Mouse (Mus musculus): Measurements from ENCODE around the gene Pif1. TPM values are rescaled to one million over a fixed set of nuclear protein-coding genes. Genes with fewer than 3 reads are reported as not detected.
A peak's percentile ranks its signal among the peaks of the same experiment; 100 is the strongest.

The Pif1 gene
- polyA plus RNA-seq, 1 experiment from 2014 or later: 13.3 TPM

DNA sequence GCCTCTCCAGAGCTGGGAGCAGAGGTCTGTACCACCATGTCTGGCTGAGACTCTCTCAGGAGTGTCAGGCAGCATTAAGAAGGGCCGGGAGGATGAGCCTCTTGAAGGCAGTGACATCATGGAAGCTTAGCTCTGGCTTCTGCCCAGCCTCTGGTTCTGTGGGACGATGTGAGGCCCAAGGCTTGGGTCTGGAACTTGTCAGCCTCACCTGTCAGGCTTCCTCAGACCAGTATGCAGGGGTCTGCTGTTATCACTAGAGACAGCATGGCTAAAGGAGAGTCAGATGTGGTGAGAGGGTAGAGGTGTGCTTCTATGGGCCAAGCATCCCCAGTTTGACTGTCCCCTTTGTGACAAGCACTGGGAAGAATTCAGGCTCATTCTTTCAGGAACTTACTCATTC, 26.1 kb downstream of the Pif1 start:
- Histone ChIP-seq H3K4me2 (ENCODE audit: low read depth, severe bottlenecking) (no peak overlapping the region), H3K27me3 (ENCODE audit: control insufficient read depth, insufficient read depth, low read length) (no peaks in the 10 kb centered on the region), H3K27ac (replicated peaks; ENCODE audit: low read depth, low read length) (no peak overlapping the region), H3K4me1 (ENCODE audit: control insufficient read depth, insufficient read depth, low read length) (no peaks in the 10 kb centered on the region), H3K9ac (ENCODE audit: low read length) (no peak overlapping the region), H3K9me3 (ENCODE audit: control insufficient read depth, low read length) (no peaks in the 10 kb centered on the region), H3K36me3 (ENCODE audit: control insufficient read depth, insufficient read depth, low read length) (no peaks in the 10 kb centered on the region), H3K4me3 (ENCODE audit: low read depth, low read length) (no peak overlapping the region)
- DNase-seq (ENCODE audit: low spot score): no peak
- 13% methylated on average over 2 of the region's 2 CpGs for WGBS
- ATAC-seq (ENCODE audit: insufficient number of reproducible peaks, low FRiP score, low TSS enrichment, low read depth): no peak

DNA sequence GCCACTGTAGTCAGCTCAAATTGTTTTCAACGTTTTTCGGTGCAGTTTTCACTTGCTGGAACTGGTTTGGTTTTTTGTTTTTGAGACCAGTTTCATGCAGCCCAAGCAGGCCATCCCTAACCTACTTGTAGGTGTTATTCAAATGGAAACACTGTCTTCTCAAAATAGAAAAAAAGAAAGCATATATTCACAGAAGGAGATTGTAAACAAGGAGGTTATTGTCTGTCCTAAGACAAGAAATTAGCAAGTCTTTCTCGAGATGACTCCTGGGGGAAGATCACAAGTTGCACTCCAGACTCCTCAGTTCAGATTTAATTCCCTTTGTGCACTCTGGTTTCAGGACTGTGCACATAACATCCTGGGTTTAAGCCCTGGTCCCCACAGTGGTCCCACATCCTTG, 32.4 kb downstream of the Pif1 start:
- no peak for DNase-seq (ENCODE audit: low spot score)
- Histone ChIP-seq H3K4me2 (ENCODE audit: low read depth, severe bottlenecking) (no peak overlapping the region), H3K4me3 (ENCODE audit: low read depth, low read length) (no peak overlapping the region), H3K27me3 (ENCODE audit: control insufficient read depth, insufficient read depth, low read length) (no peaks in the 10 kb centered on the region), H3K9me3 (ENCODE audit: control insufficient read depth, low read length) (no peaks in the 10 kb centered on the region), H3K36me3 (ENCODE audit: control insufficient read depth, insufficient read depth, low read length) (no peaks in the 10 kb centered on the region), H3K9ac (ENCODE audit: low read length) (no peak overlapping the region), H3K4me1 (ENCODE audit: control insufficient read depth, insufficient read depth, low read length) (no peaks in the 10 kb centered on the region), H3K27ac (replicated peaks; ENCODE audit: low read depth, low read length) (no peak overlapping the region)
- no peak for ATAC-seq (ENCODE audit: insufficient number of reproducible peaks, low FRiP score, low TSS enrichment, low read depth)
- 70% methylated on average over 3 of the region's 3 CpGs for WGBS

DNA sequence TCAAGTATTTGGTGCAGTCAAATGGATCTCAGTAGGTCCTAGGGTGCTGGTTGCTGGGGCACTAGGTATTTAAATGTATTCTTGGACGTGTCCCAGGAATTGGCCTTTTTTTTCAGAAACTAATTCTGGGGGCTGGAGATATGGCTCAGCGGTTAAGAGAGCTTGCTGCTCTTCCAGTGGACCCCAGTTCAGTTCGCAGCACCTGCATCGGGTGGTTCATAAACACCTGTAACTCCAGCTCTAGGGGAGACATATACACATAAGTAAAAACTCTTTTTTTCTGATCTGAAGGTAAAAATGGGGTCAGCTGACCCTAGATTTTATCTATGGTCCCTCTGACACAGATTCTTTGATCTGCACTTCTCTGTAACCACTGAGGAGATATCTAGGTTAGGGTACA, 34.2 kb downstream of the Pif1 start:
- 89% methylated on average over 4 of the region's 4 CpGs for WGBS
- no peak overlapping the region for H3K4me3 ChIP-seq (ENCODE audit: low read depth, low read length)
- H3K4me1 ChIP-seq (ENCODE audit: control insufficient read depth, insufficient read depth, low read length): no peaks in the 10 kb centered on the region
- H3K27me3 ChIP-seq (ENCODE audit: control insufficient read depth, insufficient read depth, low read length): no peaks in the 10 kb centered on the region
- H3K9ac ChIP-seq (ENCODE audit: low read length): no peak overlapping the region
- no peaks in the 10 kb centered on the region for H3K36me3 ChIP-seq (ENCODE audit: control insufficient read depth, insufficient read depth, low read length)
- H3K27ac ChIP-seq (replicated peaks; ENCODE audit: low read depth, low read length): no peak overlapping the region
- H3K9me3 ChIP-seq (ENCODE audit: control insufficient read depth, low read length): no peaks in the 10 kb centered on the region
- H3K4me2 ChIP-seq (ENCODE audit: low read depth, severe bottlenecking): no peak overlapping the region
- DNase-seq (ENCODE audit: low spot score): no peak
- no peak for ATAC-seq (ENCODE audit: insufficient number of reproducible peaks, low FRiP score, low TSS enrichment, low read depth)

DNA sequence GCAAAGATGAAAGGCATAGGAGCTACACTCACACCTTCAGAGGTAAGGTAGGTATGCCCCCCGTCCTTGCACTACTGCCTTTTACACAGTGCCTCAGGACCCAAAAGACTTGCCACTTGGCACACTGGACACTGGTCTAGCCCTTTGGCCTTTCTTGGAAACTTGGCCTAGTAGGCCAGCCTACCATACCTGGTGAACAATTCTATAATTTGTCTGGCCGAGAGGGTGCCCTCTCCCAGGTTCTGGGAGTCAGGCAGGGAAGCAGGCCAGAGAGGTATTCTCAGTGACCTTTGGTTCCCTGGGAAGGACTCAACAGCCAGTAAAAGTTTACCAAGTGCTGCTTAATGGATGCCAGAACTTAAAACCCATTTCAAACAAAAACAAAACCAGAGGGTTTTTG, 34.7 kb downstream of the Pif1 start:
- Histone ChIP-seq H3K4me2 (ENCODE audit: low read depth, severe bottlenecking) (no peak overlapping the region), H3K9me3 (ENCODE audit: control insufficient read depth, low read length) (no peaks in the 10 kb centered on the region), H3K9ac (ENCODE audit: low read length) (no peak overlapping the region), H3K27me3 (ENCODE audit: control insufficient read depth, insufficient read depth, low read length) (no peaks in the 10 kb centered on the region), H3K36me3 (ENCODE audit: control insufficient read depth, insufficient read depth, low read length) (no peaks in the 10 kb centered on the region), H3K27ac (replicated peaks; ENCODE audit: low read depth, low read length) (no peak overlapping the region), H3K4me3 (ENCODE audit: low read depth, low read length) (no peak overlapping the region), H3K4me1 (ENCODE audit: control insufficient read depth, insufficient read depth, low read length) (no peaks in the 10 kb centered on the region)
- WGBS: 64% methylated on average over 2 of the region's 2 CpGs
- no peak for DNase-seq (ENCODE audit: low spot score)
- ATAC-seq (ENCODE audit: insufficient number of reproducible peaks, low FRiP score, low TSS enrichment, low read depth): no peak

DNA sequence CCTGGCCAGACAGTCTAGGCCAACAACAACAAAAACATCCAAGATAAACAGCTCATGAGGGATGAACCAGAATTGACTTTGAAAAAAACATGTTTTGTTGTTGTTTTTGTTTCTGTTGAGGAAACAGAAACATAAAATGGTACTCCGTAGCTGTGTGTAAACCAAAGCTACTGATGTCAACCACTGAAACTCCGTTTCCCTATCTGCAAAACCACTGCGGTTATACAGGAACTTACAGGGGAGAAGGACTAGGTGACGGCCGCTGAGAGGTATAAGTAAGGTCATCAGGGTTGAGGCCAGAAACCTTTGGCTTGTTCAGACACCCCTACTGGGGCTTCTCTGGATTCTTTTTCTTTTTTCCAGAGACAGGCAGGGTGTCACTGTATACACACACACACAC, 35.9 kb downstream of the Pif1 start:
- DNase-seq (ENCODE audit: low spot score): no peak
- Histone ChIP-seq H3K4me2 (ENCODE audit: low read depth, severe bottlenecking) (no peak overlapping the region), H3K4me3 (ENCODE audit: low read depth, low read length) (no peak overlapping the region), H3K27ac (replicated peaks; ENCODE audit: low read depth, low read length) (no peak overlapping the region), H3K4me1 (ENCODE audit: control insufficient read depth, insufficient read depth, low read length) (no peaks in the 10 kb centered on the region), H3K36me3 (ENCODE audit: control insufficient read depth, insufficient read depth, low read length) (no peaks in the 10 kb centered on the region), H3K9ac (ENCODE audit: low read length) (no peak overlapping the region), H3K27me3 (ENCODE audit: control insufficient read depth, insufficient read depth, low read length) (0 out of 2 replicates have a peak, but pooled peaks cover under 1% of the 10 kb centered on the region), H3K9me3 (ENCODE audit: control insufficient read depth, low read length) (no peaks in the 10 kb centered on the region)
- 89% methylated on average over 5 of the region's 5 CpGs for WGBS
- ATAC-seq (ENCODE audit: insufficient number of reproducible peaks, low FRiP score, low TSS enrichment, low read depth): no peak

DNA sequence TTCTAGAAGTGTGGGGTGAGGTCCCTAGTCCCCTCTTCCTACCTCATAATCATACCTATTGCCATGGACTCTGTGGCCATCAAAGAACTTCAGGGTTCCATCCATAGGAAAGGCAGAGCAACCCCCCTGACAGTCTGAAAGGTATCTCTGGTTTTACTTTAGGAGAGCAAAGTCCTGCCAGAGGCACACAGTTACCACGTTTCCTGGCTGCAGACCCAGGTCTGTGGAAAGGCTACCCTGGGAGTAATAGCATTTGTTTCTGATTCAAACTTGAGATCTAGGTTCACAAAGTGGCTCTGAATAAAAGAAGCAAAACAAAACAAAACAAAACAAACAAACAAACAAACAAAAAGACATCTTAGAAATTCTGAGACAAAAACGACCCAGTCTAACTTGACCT, 37.3 kb downstream of the Pif1 start:
- DNase-seq (ENCODE audit: low spot score) (no peak), ATAC-seq (ENCODE audit: insufficient number of reproducible peaks, low FRiP score, low TSS enrichment, low read depth) (no peak)
- Histone ChIP-seq H3K27ac (replicated peaks; ENCODE audit: low read depth, low read length) (no peak overlapping the region), H3K9ac (ENCODE audit: low read length) (no peak overlapping the region), H3K9me3 (ENCODE audit: control insufficient read depth, low read length) (no peaks in the 10 kb centered on the region), H3K4me1 (ENCODE audit: control insufficient read depth, insufficient read depth, low read length) (peaks cover 4% of the 10 kb centered on the region; the same call in 1 of the 2 replicates), H3K4me3 (ENCODE audit: low read depth, low read length) (no peak overlapping the region), H3K4me2 (ENCODE audit: low read depth, severe bottlenecking) (no peak overlapping the region), H3K27me3 (ENCODE audit: control insufficient read depth, insufficient read depth, low read length) (peaks cover 7% of the 10 kb centered on the region; the same call in 1 of the 2 replicates), H3K36me3 (ENCODE audit: control insufficient read depth, insufficient read depth, low read length) (no peaks in the 10 kb centered on the region)
- 64% methylated on average over 2 of the region's 2 CpGs for WGBS

DNA sequence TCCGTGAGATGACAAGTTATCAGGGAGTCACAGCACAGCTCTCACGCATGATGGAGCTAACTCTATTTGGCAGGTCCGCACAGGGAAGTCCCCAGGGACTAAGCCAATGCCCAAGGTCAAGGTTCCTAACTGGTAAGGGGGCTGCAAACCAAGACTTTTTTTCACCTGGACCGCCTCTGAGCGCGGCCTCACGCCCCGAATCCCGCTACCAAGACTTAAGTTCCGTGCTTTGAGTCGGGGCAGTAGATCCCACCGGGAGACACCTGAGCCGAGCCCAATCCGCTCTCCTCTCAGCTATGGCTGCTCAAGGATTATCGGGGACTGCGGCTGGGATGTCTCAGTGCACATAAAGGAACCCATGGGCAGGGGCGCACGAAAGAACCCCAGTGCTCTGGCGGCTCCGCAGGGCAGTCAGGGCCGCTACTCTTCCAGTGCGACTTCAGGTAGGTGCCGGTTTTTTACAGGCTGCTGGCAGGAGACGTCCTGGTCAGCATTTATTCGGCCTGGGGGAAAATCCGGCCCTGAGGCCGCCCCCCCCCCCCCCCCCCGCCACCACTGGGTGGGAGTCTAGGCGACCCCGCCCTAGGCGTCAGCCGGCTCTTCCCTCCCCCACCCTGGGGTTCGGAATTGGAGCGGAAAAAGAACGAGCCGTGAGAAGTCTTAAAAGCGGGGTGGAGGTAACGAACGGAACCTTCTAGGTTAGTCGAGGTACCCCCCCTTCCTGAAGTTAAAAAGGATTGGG, 42.2 kb downstream of the Pif1 start, which contains the start of gene Rbpms2:
TSS of gene Rbpms2 (plus strand) at position 624 of the 742 bp plus-strand sequence.
- ATAC-seq (ENCODE audit: insufficient number of reproducible peaks, low FRiP score, low TSS enrichment, low read depth) (peak; percentile 18; the same call in 1 of the 2 replicates), DNase-seq (ENCODE audit: low spot score) (peak; percentile 62)
- Histone ChIP-seq H3K36me3 (ENCODE audit: control insufficient read depth, insufficient read depth, low read length) (no peaks in the 10 kb centered on the region), H3K9me3 (ENCODE audit: control insufficient read depth, low read length) (no peaks in the 10 kb centered on the region), H3K4me3 (ENCODE audit: low read depth, low read length) (peak within 1 kb of the TSS; percentile 70), H3K9ac (ENCODE audit: low read length) (peak within 1 kb of the TSS; percentile 83), H3K27ac (replicated peaks; ENCODE audit: low read depth, low read length) (0 out of 2 replicates have a peak within 1 kb of the TSS, but pooled peaks have one; percentile 22), H3K27me3 (ENCODE audit: control insufficient read depth, insufficient read depth, low read length) (peaks cover 7% of the 10 kb centered on the region; the same call in 1 of the 2 replicates), H3K4me1 (ENCODE audit: control insufficient read depth, insufficient read depth, low read length) (peaks cover 16% of the 10 kb centered on the region; the same call in 1 of the 2 replicates), H3K4me2 (ENCODE audit: low read depth, severe bottlenecking) (peak within 1 kb of the TSS; percentile 96)
- 2% methylated on average over 39 of the region's 40 CpGs for WGBS

DNA sequence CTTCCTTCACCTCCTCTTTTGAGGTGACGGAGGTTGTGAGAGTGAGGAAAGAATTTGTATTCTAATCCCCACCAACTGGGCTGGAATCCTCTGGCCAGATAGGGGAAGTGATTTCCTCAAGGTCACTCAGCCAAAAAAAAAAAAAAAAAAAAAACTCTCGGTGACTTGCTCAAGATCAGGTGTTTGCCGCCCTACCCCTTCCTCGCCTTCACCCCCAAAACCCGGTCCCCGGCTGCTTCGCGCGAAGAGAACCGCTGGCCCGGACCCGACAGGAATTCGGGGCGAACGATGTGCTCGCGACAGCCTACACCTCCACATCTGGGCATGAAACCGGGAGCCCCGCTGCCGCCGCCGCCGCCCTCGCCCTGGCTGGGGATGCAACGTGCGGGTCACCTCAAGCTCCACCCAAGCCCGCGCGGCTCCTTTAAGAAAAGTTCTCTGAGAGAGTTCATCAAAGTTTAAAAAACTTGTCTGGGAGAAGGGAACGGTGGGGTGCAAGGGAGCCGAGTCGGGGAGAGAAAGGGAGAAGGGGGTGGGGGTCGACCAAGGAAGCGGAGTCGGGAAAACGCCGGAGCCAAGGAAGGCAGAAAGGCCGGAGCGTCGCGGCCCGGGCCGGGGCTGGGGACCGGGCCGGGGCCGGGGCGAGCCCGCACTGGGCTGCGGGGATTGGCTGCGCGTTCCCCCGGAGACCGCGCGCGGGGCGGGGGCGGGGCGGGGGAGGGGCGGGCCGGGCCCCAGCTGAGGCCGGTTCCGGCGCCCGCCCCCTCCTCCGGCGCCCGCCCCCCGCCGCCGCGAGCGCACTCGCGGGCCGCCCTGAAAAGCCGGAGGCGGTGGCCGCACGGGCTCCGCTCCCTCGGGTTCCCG, 43.0 kb downstream of the Pif1 start:
- Histone ChIP-seq H3K4me1 (ENCODE audit: control insufficient read depth, insufficient read depth, low read length) (peaks cover 16% of the 10 kb centered on the region; the same call in 1 of the 2 replicates), H3K4me2 (ENCODE audit: low read depth, severe bottlenecking) (peak overlapping the region; percentile 96), H3K4me3 (ENCODE audit: low read depth, low read length) (peak overlapping the region; percentile 70), H3K9me3 (ENCODE audit: control insufficient read depth, low read length) (no peaks in the 10 kb centered on the region), H3K36me3 (ENCODE audit: control insufficient read depth, insufficient read depth, low read length) (no peaks in the 10 kb centered on the region), H3K27ac (replicated peaks; ENCODE audit: low read depth, low read length) (0 out of 2 replicates have a peak overlapping the region, but pooled peaks have one; percentile 22), H3K27me3 (ENCODE audit: control insufficient read depth, insufficient read depth, low read length) (peaks cover 7% of the 10 kb centered on the region; the same call in 1 of the 2 replicates), H3K9ac (ENCODE audit: low read length) (peak overlapping the region; percentile 83)
- ATAC-seq (ENCODE audit: insufficient number of reproducible peaks, low FRiP score, low TSS enrichment, low read depth) (peak; percentile 79), DNase-seq (ENCODE audit: low spot score) (peak; percentile 76)
- 1% methylated on average over 34 of the region's 83 CpGs for WGBS

Data from limb, embryonic 11.5 days (tissue).